Mouse (Mus musculus) retina, postnatal 1 day (tissue): ENCODE results near the gene Braf.

ENCODE experiments used
- DNase-seq: peaks from one replicate; pipeline ENCODE4 v3.0.0-alpha.2; 2012

Gene Braf

GRCm38 (mm10) chr6:39606862-39607261 is 118.4 kb downstream of the Braf start:
- no peak for DNase-seq

- no peak for DNase-seq
Observed at GRCm38 (mm10) chr6:39606056-39606455, 119.2 kb downstream of the Braf start.

- no peak for DNase-seq
Observed at GRCm38 (mm10) chr6:39604565-39604964, 120.7 kb downstream of the Braf start.

GRCm38 (mm10) chr6:39601828-39602227 is 123.4 kb downstream of the Braf start:
- no peak for DNase-seq

GRCm38 (mm10) chr6:39600851-39601250 is 124.4 kb downstream of the Braf start:
- no peak for DNase-seq

- DNase-seq = peak; percentile 96
Observed at GRCm38 (mm10) chr6:39592401-39593214, 132.7 kb downstream of the Braf start, which contains the start of gene Ndufb2. Gene Ndufb2, plus strand, starts transcription at chr6:39592574.

GRCm38 (mm10) chr6:39591481-39591880 is 133.8 kb downstream of the Braf start:
- DNase-seq = no peak

GRCm38 (mm10) chr6:39585517-39585916 is 139.7 kb downstream of the Braf start, which contains the start of gene Gm42420:
Gene Gm42420, plus strand, starts transcription at chr6:39585753.
- DNase-seq = no peak

GRCm38 (mm10) chr6:39581087-39581784 is 144.0 kb downstream of the Braf start:
- no peak for DNase-seq

- DNase-seq = no peak
Observed at GRCm38 (mm10) chr6:39580558-39580957, 144.7 kb downstream of the Braf start.

- no peak for DNase-seq
Observed at GRCm38 (mm10) chr6:39579552-39579951, 145.7 kb downstream of the Braf start.

GRCm38 (mm10) chr6:39574951-39575350 is 150.3 kb downstream of the Braf start:
- no peak for DNase-seq

GRCm38 (mm10) chr6:39574555-39574869 is 150.8 kb downstream of the Braf start:
- DNase-seq = no peak

- DNase-seq = peak; percentile 92
Observed at GRCm38 (mm10) chr6:39573791-39574554, 151.3 kb downstream of the Braf start, which contains the start of gene Adck2. Gene Adck2, plus strand, starts transcription at chr6:39573873.

GRCm38 (mm10) chr6:39570426-39570825 is 154.8 kb downstream of the Braf start:
- no peak for DNase-seq

GRCm38 (mm10) chr6:39567528-39567927 is 157.7 kb downstream of the Braf start:
- peak; percentile 77 for DNase-seq

- peak; percentile 93 for DNase-seq
Observed at GRCm38 (mm10) chr6:39562166-39563015, 162.9 kb downstream of the Braf start.

- DNase-seq = no peak
Observed at GRCm38 (mm10) chr6:39559276-39559939, 165.9 kb downstream of the Braf start.

- peak; percentile 98 for DNase-seq
Observed at GRCm38 (mm10) chr6:39557723-39558261, 167.5 kb downstream of the Braf start, which contains the start of gene Dennd2a. Gene Dennd2a, minus strand, starts transcription at chr6:39557867.

- DNase-seq = peak; percentile 67
Observed at GRCm38 (mm10) chr6:39556900-39557659, 168.2 kb downstream of the Braf start.

- no peak for DNase-seq
Observed at GRCm38 (mm10) chr6:39555648-39555945, 169.7 kb downstream of the Braf start.
